Mouse (Mus musculus): Measurements from ENCODE around the gene Cobll1. TPM values are rescaled to one million over a fixed set of nuclear protein-coding genes. Genes with fewer than 3 reads are reported as not detected.
A peak's percentile ranks its signal among the peaks of the same experiment; 100 is the strongest.

The Cobll1 gene
- 0.79 and 2.2 TPM in 2 replicates for total RNA-seq (2012; rRNA removed)

- in situ Hi-C loops (cut with MboI; ENCODE audit: low sequenced_read_pairs in 2 of 2, unreplicated experiment in 2 of 2): no loop called here
- no peaks in the 10 kb centered on the region for H3K9me3 ChIP-seq (ENCODE audit: control insufficient read depth, insufficient read depth, low read depth, low read length)
- H3K4me1 ChIP-seq (ENCODE audit: control insufficient read depth in 2 of 2, insufficient read depth in 2 of 2, low read length in 2 of 2, poor library complexity in 1 of 2): peaks cover 0 to 4% of the 10 kb centered on the region in 2 experiments; a peak in 1 of 4 replicates
- no peak within 1 kb of the TSS for H3K27ac ChIP-seq (ENCODE audit: insufficient read depth, low read depth, low read length, poor library complexity, severe bottlenecking)
- H3K36me3 ChIP-seq (ENCODE audit: control insufficient read depth, insufficient read depth, low read length, poor library complexity, severe bottlenecking): no peaks in the 10 kb centered on the region
- H3K9ac ChIP-seq (ENCODE audit: insufficient read depth, low read depth, low read length, poor library complexity, severe bottlenecking): peak within 1 kb of the TSS; percentile 60
- no peak for DNase-seq (ENCODE audit: low read depth, low spot score)
- H3K4me3 ChIP-seq (ENCODE audit: insufficient read depth in 1 of 2, low read depth in 1 of 2, low read length in 2 of 2, poor library complexity in 1 of 2, severe bottlenecking in 1 of 2): peak within 1 kb of the TSS; percentile 81 to 88
- TF ChIP-seq ZC3H11A (IDR thresholded peaks at IDR 0.05; ENCODE audit: borderline replicate concordance, low read depth, low read length) (no peak), MAFK (IDR thresholded peaks at IDR 0.05; ENCODE audit: insufficient read depth, low read depth, low read length) (no peak), HCFC1 (IDR thresholded peaks at IDR 0.05; ENCODE audit: borderline replicate concordance, insufficient read depth, low read length) (no peak), ZNF384 (IDR thresholded peaks at IDR 0.05; ENCODE audit: low read depth, low read length) (no peak), CHD2 (IDR thresholded peaks at IDR 0.05; ENCODE audit: low read depth, low read length) (no peak)
These were observed at the start of gene Cobll1 for GRCm38 (mm10) chr2:65238964-65239570. Gene Cobll1 (minus strand): TSS chr2:65239403.

DNA sequence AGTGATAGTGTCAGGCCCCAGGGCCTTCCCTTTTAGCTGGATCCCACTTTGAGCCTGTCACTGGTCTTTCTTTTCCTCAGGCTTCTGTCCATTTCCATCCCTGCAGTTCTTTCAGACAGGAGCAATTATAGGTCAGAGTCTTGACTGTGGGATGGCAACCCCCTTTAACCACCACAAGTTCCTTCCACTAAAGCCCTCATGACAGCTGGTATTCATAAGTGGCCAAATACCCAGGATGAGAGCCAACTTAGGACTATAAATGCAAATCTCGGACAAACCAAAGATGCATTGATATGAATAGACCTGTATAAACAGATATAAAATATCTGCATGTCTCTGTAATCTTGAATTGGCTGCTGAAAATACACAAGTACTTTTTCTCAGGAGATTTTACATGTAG lies 49.5 kb upstream of the Cobll1 start:
- Histone ChIP-seq H3K36me3 (ENCODE audit: control insufficient read depth, insufficient read depth, low read length, poor library complexity, severe bottlenecking) (no peaks in the 10 kb centered on the region), H3K9me3 (ENCODE audit: control insufficient read depth, insufficient read depth, low read depth, low read length) (no peaks in the 10 kb centered on the region), H3K27ac (ENCODE audit: insufficient read depth, low read depth, low read length, poor library complexity, severe bottlenecking) (no peak overlapping the region), H3K4me1 (ENCODE audit: control insufficient read depth in 2 of 2, insufficient read depth in 2 of 2, low read length in 2 of 2, poor library complexity in 1 of 2) (peaks cover 0 to 4% of the 10 kb centered on the region in 2 experiments; a peak in 1 of 4 replicates), H3K9ac (ENCODE audit: insufficient read depth, low read depth, low read length, poor library complexity, severe bottlenecking) (no peak overlapping the region), H3K4me3 (ENCODE audit: insufficient read depth in 1 of 2, low read depth in 1 of 2, low read length in 2 of 2, poor library complexity in 1 of 2, severe bottlenecking in 1 of 2) (no peak overlapping the region)
- TF ChIP-seq ZNF384 (IDR thresholded peaks at IDR 0.05; ENCODE audit: low read depth, low read length) (no peak), HCFC1 (IDR thresholded peaks at IDR 0.05; ENCODE audit: borderline replicate concordance, insufficient read depth, low read length) (no peak), CHD2 (IDR thresholded peaks at IDR 0.05; ENCODE audit: low read depth, low read length) (no peak)
- DNase-seq (ENCODE audit: low read depth, low spot score): no peak
- in situ Hi-C loops (cut with MboI; ENCODE audit: low sequenced_read_pairs in 2 of 2, unreplicated experiment in 2 of 2): no loop called here

DNA sequence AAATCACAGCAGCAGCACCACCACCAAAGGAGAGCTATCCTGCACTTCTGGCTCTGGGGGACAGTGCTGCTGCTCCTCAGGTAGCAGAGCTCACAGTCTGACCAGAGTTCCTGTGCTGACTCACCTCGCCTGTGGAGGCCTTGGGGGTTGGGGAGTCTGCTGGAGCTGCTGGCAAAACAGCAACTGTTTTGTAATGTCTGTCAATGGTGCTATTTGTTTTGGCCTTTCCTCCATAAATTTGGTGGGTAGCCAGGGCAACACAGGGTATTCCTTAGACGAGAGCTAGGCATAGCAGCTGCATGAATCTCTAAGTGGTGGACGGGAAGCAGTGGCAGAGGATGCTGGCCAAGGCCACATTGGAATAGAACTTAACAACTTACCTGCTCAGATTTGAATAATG lies 46.2 kb upstream of the Cobll1 start:
- in situ Hi-C loops (cut with MboI; ENCODE audit: low sequenced_read_pairs in 2 of 2, unreplicated experiment in 2 of 2): no loop called here
- Histone ChIP-seq H3K27ac (ENCODE audit: insufficient read depth, low read depth, low read length, poor library complexity, severe bottlenecking) (no peak overlapping the region), H3K9ac (ENCODE audit: insufficient read depth, low read depth, low read length, poor library complexity, severe bottlenecking) (no peak overlapping the region), H3K36me3 (ENCODE audit: control insufficient read depth, insufficient read depth, low read length, poor library complexity, severe bottlenecking) (no peaks in the 10 kb centered on the region), H3K4me3 (ENCODE audit: insufficient read depth in 1 of 2, low read depth in 1 of 2, low read length in 2 of 2, poor library complexity in 1 of 2, severe bottlenecking in 1 of 2) (no peak overlapping the region), H3K4me1 (ENCODE audit: control insufficient read depth in 2 of 2, insufficient read depth in 2 of 2, low read length in 2 of 2, poor library complexity in 1 of 2) (peaks cover 0 to 4% of the 10 kb centered on the region in 2 experiments; a peak in 1 of 4 replicates), H3K9me3 (ENCODE audit: control insufficient read depth, insufficient read depth, low read depth, low read length) (no peaks in the 10 kb centered on the region)
- DNase-seq (ENCODE audit: low read depth, low spot score): no peak
- no peak for TF ChIP-seq HCFC1 (IDR thresholded peaks at IDR 0.05; ENCODE audit: borderline replicate concordance, insufficient read depth, low read length)
- no peak for TF ChIP-seq ZNF384 (IDR thresholded peaks at IDR 0.05; ENCODE audit: low read depth, low read length)
- TF ChIP-seq MAFK (IDR thresholded peaks at IDR 0.05; ENCODE audit: insufficient read depth, low read depth, low read length): no peak
- no peak for TF ChIP-seq ZC3H11A (IDR thresholded peaks at IDR 0.05; ENCODE audit: borderline replicate concordance, low read depth, low read length)
- TF ChIP-seq CHD2 (IDR thresholded peaks at IDR 0.05; ENCODE audit: low read depth, low read length): no peak

GRCm38 (mm10) chr2:65282979-65283378 lies 43.8 kb upstream of the Cobll1 start:
- Histone ChIP-seq H3K4me1 (ENCODE audit: control insufficient read depth in 2 of 2, insufficient read depth in 2 of 2, low read length in 2 of 2, poor library complexity in 1 of 2) (peaks cover 0 to 4% of the 10 kb centered on the region in 2 experiments; a peak in 1 of 4 replicates), H3K36me3 (ENCODE audit: control insufficient read depth, insufficient read depth, low read length, poor library complexity, severe bottlenecking) (no peaks in the 10 kb centered on the region), H3K9me3 (ENCODE audit: control insufficient read depth, insufficient read depth, low read depth, low read length) (no peaks in the 10 kb centered on the region), H3K9ac (ENCODE audit: insufficient read depth, low read depth, low read length, poor library complexity, severe bottlenecking) (no peak overlapping the region), H3K4me3 (ENCODE audit: insufficient read depth in 1 of 2, low read depth in 1 of 2, low read length in 2 of 2, poor library complexity in 1 of 2, severe bottlenecking in 1 of 2) (no peak overlapping the region), H3K27ac (ENCODE audit: insufficient read depth, low read depth, low read length, poor library complexity, severe bottlenecking) (no peak overlapping the region)
- DNase-seq (ENCODE audit: low read depth, low spot score): no peak
- TF ChIP-seq CHD2 (IDR thresholded peaks at IDR 0.05; ENCODE audit: low read depth, low read length): no peak
- TF ChIP-seq ZC3H11A (IDR thresholded peaks at IDR 0.05; ENCODE audit: borderline replicate concordance, low read depth, low read length): no peak
- no peak for TF ChIP-seq HCFC1 (IDR thresholded peaks at IDR 0.05; ENCODE audit: borderline replicate concordance, insufficient read depth, low read length)
- no peak for TF ChIP-seq ZNF384 (IDR thresholded peaks at IDR 0.05; ENCODE audit: low read depth, low read length)
- TF ChIP-seq MAFK (IDR thresholded peaks at IDR 0.05; ENCODE audit: insufficient read depth, low read depth, low read length): no peak
- in situ Hi-C loops (cut with MboI; ENCODE audit: low sequenced_read_pairs in 2 of 2, unreplicated experiment in 2 of 2): no loop called here

Measured in ES-E14 (cell line).